Mouse (Mus musculus): ENCODE data around the gene Psmd13.
"Not testable (repeated sequence)": the region's sequence is repeated elsewhere in the genome, so short reads cannot be mapped to it uniquely, and the experiment has no call there.

The Psmd13 gene

DNA sequence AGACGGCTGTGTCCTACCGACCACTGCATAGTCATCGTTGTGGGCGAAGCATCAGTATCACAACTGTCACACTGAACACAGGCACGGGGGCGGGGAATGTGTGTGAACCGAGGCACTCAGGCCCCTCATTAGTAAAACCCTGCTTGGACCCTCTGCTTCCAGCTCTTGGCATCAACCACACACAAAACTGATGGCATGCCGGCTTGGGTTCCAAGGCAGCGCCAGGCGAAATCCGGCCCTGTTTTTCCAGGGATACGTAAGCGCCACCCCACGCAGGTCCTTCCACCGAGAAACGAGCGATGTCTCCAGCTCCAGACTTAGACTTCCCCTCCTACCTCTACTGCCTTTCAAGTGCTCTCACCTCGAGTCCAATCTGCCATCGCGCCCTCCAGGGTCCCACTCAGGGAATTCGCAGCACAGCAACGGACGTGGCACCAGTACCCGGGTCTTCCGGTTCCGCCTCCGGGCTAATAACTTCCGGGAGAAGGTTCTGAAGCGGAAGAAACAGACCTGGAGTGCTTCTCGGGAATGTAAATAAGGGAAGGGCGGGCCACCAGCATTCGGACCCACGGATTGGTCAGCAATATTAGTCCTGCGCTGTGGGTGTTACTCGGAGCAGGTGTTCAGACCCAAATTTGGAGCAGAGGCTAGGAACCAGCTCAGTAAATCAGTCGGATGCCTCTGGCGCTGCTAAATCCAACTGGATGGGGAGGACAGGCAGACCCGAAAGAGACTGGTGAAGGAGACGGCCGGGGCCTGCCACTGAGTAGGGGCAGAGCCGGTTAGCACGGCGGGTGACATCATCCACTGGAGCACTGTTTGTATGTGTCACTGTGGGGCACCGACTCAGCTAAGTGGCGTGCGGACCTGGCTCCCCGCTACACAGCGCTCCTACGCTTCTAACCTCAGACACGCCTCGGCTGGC is 25.6 kb upstream of the Psmd13 start, which contains the start of gene Gm45785:
Gene Gm45785 (minus strand): TSS at position 472 of the 925 bp plus-strand sequence.
- intact Hi-C loops (cut with DNase I) = no loop called here

DNA sequence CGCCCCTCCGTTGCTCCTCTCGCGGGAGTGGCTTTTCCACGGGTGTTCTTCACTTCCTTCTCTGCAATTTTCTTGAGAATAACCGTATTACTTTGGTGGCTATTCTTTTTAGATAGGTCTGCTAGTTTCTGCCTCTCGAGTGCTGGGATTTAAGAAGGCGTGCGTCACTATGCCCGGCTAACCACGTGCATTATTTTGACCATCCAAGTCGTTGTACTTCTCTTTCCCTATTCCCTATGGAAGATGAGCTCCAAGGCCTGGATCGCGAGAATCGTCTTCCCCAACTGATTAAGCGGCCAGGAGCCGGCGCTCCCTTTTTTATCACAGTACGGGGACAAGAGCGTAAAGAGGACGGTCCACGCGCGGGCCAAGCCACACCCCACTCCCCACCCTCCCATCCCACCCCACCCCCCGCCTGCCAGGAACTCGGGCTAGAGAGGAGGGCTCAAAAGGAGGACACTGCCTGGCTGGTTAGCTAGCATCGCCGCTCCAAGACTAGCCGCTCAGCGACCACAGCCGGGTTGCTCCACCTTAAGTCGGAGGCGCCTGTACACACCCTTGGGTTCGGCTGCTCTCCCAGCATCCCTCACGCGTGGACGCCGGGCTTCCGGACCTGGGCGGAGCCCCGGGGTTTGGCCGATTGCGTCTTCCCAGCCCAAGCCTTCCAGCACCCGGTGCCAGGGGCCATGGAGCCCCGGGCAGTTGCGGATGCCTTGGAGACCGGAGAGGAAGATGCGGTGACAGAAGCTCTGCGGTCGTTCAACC is 24.8 kb upstream of the Psmd13 start, which contains the start of gene Ric8a:
Gene Ric8a (plus strand): TSS at position 173 of the 765 bp plus-strand sequence.
- intact Hi-C loops (cut with DNase I) = no loop called here

DNA sequence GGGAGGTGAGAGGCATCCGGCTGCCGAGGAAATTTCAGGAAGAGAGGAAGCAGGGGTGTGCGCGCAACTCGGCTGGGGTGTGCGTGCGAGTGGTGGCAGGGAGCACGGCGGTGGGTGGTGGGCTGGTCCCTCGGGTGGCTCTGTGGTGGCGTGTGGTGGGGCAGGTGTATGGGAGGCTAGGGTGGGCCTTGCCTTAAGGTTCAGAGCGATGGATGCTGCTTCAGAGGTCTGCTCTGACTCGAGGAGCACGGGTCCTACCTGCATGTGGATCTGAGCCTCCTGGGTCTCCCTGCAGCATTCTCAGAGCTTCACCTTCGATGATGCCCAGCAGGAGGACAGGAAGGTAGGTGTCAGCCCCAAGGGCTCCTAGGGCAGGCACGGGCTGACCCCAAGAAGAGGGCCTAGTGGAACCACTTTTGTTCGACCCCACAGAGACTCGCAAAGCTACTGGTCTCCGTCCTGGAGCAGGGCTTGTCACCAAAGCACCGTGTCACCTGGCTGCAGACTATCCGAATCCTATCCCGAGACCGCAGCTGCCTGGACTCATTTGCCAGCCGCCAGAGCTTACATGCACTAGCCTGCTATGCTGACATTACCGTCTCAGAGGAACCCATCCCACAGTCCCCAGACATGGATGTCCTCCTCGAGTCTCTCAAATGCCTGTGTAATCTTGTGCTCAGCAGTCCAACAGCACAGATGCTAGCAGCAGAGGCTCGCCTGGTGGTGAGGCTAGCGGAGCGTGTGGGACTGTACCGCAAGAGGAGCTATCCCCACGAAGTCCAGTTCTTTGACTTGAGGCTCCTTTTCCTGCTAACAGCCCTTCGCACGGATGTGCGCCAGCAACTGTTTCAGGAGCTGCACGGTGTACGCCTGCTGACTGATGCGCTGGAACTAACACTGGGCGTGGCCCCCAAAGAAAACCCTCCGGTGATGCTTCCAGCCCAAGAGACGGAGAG is 23.9 kb upstream of the Psmd13 start, which contains the start of gene Bet1l:
Gene Bet1l (minus strand): TSS at position 28 of the 956 bp plus-strand sequence.
- intact Hi-C loops (cut with DNase I) = no loop called here

DNA sequence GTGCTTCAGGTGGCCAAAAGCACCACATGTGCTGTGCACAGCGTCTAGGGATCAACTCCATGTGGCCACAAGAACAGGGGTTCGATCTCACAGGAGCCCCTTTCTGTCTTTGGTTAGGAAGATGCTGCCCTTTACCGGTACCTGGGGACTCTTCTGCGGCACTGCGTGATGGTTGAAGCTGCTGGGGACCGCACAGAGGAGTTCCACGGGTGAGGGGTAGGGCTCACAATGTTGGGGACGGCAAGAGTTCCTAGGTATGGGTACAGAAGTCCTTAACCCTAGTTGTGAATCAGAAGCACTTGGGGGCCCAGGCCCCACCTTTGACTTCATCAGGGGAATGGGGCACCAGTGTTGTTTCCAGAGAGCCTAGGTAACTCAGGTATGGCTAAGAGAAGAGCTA is 23.0 kb upstream of the Psmd13 start:
- intact Hi-C loops (cut with DNase I) = no loop called here

DNA sequence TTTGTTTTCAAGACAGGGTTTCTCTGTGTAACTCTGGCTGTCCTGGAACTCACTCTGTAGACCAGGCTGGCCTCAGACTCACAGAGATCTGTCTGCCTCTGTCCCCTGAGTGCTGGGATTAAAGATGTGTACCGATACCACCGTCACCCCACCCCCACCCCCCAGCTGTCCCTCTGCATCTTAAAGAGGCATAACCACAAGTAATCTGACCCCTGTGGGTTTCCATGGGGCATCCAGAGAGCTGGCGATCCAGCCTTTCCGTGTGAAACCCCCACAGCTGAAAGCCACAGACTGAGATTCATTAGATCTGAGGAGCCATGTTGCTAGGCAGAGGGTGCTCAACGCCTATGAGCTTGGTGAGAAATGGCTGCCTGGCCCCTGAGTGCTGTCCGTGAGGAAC is 21.8 kb upstream of the Psmd13 start:
- intact Hi-C loops (cut with DNase I) = no loop called here

DNA sequence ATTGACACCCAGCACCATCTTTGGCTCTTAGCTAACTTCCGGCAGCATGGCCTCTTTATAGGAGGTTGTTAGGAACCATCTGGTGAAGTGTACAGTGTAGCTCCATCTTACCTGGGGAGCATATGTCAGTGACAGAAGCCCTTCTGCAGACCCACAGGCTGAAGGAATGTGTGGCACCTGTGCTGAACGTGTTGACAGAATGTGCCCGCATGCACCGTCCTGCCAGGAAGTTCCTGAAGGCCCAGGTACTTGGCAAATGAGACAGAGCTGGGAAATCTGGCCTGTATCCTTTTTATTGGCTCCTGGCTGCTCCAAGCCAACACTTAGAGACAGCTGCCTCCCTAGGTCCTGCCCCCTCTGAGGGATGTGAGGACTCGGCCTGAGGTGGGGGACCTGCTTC is 21.0 kb upstream of the Psmd13 start:
- intact Hi-C loops (cut with DNase I) = no loop called here

DNA sequence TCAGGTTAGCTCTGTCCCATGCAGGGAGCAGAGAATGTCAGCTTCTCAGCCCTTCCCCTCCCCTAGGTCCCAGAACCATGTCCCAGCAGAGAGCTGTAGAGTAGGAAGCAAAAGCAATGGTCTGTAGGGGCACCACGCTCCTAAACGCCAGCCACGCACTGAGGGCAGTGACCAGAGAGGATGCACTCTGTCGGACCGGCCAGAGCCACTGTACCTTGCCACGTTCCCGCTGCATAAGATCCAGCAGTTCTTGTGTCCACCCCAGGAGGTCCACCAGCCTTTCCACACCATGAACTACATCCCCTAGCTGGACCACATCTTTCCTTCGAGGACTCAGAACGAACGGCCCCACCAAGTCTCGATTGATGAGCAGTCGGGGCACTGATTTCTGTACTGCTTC is 17.0 kb upstream of the Psmd13 start:
- intact Hi-C loops (cut with DNase I) = no loop called here

DNA sequence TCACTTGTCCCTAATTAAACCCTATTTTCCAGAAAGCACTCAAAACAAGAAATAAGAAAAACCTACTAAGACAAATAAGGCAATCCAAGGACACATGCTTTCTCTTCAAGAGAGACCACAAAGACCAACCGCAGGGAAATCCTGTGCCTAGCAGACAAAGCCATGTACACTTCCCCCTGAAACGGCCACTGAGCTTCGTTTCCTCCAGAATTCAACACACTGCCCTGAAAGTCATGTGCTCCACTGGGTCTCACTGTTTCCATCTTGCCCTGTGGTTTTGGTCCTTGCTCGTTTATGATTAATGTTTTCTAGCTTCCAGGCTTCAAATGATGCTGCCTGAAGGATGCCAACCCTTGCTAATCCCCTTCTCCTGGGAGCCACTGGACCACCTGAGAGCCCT is 7.5 kb upstream of the Psmd13 start:
- intact Hi-C loops (cut with DNase I) = no loop called here

DNA sequence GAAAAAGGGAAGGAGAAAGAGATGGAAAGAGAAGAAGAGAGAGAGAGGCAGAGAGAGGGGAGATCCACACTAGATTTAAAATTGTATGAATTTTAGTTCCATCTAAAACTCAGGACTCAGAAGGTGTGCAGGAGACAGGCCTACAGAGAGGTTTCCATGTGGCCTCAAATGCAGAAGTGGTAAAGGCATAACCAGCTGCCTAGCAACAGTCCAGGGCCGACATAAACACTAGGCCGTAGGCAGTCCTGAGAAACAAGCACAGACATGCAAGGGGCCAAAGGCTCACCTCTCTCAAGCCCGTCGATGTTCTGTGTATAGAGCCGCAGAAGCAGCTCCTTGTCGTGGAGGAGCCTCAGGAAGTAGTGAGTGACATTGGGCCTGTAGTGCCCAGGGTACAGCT is 4.4 kb upstream of the Psmd13 start:
- intact Hi-C loops (cut with DNase I) = no loop called here

DNA sequence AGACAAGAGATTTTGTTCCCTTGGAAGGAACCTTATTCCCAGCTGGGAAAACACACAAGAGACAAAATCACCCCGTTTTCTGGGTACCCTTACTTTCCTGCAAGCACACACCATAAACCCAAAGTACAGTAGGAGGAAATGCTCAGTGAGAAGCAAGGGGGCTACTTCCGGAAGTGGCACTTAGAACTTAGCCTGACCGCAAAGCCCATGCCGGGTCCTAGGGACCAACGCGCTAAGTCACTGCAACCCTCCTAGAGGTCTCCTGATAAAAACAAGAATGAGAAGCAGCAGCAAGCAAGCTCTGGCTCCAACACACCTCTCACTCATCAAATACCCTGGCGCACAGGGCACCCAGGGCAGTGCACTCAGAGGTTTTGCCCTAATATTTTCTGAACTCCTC is 2.4 kb upstream of the Psmd13 start:
- intact Hi-C loops (cut with DNase I) = no loop called here

DNA sequence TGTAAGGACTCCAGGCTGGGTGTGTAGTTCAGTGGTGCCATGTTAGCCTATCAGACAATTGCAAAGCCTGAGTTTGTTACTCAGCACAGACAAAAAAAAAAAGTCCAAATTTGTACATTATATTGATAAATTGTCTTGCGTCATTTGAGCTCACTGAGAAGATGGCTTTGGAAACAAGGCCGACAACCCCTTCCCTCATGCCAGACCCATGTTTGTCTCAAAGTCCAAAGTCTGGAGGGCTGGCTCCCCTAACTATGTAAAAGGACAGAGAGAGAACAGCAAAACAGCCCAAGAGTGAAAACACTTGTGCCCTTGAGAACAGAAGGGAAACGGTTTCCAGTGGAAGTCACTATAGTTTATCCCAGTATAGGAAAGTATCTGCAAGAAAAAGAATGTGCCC is 1.3 kb upstream of the Psmd13 start:
- intact Hi-C loops (cut with DNase I) = no loop called here

DNA sequence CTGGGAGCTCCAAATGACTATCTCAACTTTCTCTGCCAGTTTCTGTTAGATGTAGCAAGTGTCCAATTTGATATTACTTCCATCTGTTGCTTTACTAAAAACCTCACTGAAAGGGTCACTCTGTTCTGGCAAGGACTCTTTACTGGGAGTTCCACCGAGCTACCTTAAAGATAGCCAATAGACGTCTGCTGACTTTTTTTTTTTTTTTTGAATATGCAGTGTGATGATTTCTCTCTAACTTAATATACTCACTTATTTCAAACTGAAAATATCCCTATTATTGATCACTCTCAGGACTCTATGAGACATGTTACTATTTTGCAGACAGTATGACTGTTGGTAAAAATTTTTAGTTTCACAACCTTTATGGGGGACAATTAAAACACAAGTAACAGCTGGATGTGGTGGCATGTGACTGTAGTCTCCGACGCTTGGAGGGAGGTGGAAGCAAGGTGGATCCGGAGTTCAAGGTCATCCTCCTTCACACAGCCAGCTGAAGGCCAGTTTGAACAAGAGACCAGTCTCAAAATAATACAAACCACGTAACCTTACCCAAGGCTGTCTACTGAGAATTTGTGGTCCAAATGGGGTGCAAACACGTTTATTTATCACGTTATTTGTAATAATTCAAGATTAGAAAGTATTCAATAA is 778 bp upstream of the Psmd13 start:
- intact Hi-C loops (cut with DNase I) = no loop called here

DNA sequence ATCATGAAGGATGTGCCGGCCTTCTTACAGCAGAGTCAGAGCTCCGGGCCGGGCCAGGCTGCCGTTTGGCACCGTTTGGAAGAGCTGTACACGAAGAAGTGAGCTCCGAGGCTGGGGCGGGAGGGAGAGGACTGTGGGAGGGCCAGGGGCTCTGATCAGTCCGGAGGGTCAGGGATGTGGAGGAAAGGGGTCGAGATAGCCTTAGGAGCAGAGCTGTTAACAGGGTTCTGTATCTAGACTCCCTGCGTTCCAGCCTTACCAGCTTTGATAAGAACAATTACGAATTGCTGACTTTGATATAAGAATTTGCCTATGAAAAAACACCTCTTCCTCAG is 668 bp downstream of the Psmd13 start:
- intact Hi-C loops (cut with DNase I) = no loop called here

DNA sequence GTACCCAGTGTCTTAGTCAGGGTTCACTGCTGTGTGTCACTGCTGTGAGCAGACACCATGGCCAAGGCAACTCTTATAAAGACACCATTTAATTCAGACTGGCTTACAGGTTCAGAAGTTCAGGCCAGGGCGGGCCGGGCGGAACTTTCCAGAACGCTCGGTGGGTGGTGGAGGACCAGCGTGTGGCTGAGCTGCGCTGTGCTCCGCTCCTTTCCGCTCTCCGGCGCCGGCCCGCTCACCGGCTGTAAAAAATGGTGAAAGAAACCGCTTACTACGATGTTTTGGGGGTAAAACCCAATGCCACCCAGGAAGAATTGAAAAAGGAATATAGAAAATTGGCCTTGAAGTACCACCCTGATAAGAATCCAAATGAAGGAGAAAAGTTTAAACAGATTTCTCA is 8.9 kb downstream of the Psmd13 start:
- intact Hi-C loops (cut with DNase I) = not testable (repeated sequence)

DNA sequence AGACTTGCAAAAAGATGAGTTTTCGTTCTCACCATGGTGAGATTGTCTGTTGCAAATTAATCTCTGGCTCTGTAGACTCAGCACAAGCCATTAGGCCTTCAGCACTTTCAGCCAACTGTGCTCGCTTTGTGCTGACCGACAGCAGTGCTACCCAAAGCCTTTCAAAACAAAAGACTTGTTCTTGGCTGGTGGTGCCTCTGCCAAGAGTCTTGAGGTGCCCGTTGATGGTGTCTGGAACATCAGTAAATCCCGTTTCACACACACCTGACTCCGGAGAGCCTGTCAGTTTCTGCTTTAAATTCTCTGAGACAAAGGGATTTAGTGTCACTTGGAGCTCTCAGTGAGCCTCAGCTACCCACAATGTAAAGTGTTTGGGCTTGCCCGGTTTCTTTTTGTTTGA is 12.3 kb downstream of the Psmd13 start:
- intact Hi-C loops (cut with DNase I) = no loop called here

DNA sequence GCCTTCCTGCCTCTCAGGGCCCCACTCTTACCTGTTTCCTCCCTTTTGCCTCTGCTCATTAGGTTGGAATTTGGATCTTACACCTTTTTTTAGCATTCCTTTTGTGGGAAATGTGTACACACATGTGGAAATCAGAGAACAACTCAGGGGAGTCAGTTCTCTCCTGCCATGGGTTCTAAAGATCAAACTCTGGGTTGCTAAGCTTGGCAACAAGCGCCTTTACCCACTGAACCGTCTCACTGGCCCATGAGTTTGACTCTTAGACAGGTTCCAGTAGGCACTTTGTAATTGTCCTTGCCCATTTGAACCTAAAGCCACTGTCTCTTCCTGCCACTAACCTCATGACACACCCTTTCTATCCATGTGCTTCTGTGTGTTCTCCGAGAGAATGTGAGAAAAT is 12.8 kb downstream of the Psmd13 start:
- intact Hi-C loops (cut with DNase I) = no loop called here

DNA sequence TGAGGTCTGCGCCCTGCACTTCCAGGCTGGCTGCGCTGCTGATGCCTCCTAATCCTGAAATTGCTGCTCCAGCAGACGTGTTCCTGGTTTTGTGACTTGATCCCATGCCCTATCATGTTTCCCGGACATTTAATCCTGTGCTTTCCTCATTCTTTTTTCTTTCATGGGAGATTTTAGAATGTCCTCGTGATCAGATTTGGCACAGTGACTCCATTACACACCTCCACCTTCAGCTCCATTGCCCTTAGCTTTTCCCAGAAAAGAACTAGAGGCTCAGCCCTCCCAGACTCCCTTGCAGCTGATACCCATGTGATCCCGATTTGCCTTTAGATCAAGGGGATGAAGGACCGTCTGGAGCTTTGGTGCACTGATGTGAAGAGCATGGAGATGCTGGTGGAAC is 16.1 kb downstream of the Psmd13 start:
- intact Hi-C loops (cut with DNase I) = no loop called here

DNA sequence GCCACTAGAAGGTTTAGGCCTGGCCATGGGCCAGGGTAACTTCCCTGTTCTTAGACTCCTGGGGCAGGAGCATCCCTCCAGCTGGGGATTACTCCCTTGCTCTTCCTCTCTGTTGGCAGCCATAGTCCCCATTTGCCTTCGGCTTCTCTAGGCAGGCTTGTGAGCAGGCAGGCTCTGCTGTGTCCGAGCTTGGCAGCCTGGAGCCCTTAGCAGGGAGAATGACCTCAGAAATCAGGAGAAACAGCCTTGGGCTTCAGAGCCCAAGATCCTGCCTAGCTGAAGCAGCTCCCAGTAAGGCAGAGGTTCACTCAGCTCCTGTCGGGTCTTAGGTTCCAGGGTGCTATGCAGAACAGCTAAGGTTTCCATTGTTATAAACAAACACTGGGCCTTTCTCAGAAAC is 17.4 kb downstream of the Psmd13 start:
- intact Hi-C loops (cut with DNase I) = no loop called here

DNA sequence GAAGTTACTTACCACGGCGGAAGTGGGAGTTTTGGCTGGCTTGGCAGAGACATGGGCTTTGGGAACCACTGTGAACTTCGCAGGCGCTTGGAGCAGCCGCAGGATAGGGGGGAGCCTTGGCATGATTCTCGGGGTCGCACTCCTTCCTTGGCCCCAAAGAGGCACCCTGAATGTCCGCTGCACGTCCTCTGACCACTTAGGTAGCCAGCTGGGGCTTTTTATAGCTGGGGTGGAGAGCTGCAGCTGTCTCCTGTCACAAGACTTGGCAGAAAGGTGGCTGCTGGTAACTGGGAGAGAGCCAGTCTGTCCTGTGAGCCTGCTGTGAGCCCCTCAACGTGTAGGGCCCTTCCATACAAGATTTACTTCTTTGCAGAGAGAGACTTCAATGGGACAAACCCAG is 18.5 kb downstream of the Psmd13 start, which contains the start of gene Cox8b:
Gene Cox8b (minus strand): TSS at position 227 of the 400 bp plus-strand sequence.
- intact Hi-C loops (cut with DNase I) = no loop called here

DNA sequence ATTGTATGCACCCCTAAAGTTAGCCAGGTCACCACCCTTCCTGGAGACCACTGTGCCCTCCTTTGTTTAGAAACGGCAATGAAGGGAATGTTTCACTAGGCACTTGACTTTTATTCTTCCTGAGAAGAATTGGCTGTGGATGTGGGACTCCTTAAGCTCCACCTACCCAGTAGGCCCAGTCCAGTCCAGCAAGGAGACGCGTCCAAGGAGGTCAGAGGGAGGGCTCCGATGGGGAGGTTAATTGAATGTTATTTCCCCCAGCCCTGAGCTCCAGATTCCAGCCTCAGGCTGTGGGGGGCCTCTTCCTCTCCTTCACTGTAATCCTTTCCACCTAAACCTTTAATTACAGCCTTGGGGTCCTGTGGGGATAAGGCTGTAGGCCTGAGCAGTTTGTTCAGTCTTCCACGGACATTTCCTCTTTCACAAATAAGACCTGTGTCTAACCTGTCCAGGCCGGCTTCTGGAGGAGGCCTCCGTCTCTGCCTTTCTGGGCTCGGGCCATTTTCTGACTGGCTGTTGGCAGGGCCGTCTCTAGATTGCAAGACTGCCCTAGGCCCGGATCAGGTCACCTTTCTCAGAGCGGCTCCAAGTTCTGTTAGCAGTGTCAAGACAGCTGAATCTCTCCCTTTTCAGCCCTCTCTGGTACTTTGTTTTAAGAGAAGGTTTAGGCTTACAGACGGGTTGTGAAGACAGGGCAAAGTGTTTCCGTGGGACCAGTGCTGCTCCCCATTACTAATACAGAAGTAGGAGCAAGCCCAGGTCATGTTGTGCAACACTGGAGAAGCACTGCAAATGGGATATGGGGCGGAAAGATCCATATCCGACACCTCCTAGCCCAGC is 20.5 kb downstream of the Psmd13 start:
- intact Hi-C loops (cut with DNase I) = no loop called here
